Mouse (Mus musculus): Measurements from ENCODE around the gene Mttp. TPM values are rescaled to one million over a fixed set of nuclear protein-coding genes. Genes with fewer than 3 reads are reported as not detected.

The Mttp gene
- polyA plus RNA-seq, 1 experiment from 2014 or later, result 9.9 TPM

- no peak for DNase-seq (ENCODE audit: low spot score)
These were observed 60.9 kb downstream of the Mttp start for GRCm38 (mm10) chr3:138083896-138084295.

GRCm38 (mm10) chr3:138083073-138083637, 61.6 kb downstream of the Mttp start:
- DNase-seq (ENCODE audit: low spot score), result no peak

- DNase-seq (ENCODE audit: low spot score), result no peak
These were observed 66.1 kb downstream of the Mttp start for GRCm38 (mm10) chr3:138078701-138079100.

- no peak for DNase-seq (ENCODE audit: low spot score)
These were observed 67.1 kb downstream of the Mttp start for GRCm38 (mm10) chr3:138077476-138078340.

GRCm38 (mm10) chr3:138075209-138075608, 69.6 kb downstream of the Mttp start:
- no peak for DNase-seq (ENCODE audit: low spot score)

GRCm38 (mm10) chr3:138074214-138074613, 70.6 kb downstream of the Mttp start:
- DNase-seq (ENCODE audit: low spot score), result no peak

GRCm38 (mm10) chr3:138071476-138072073, 73.2 kb downstream of the Mttp start:
- no peak for DNase-seq (ENCODE audit: low spot score)

GRCm38 (mm10) chr3:138071004-138071403, 73.8 kb downstream of the Mttp start:
- no peak for DNase-seq (ENCODE audit: low spot score)

- no peak for DNase-seq (ENCODE audit: low spot score)
These were observed 74.8 kb downstream of the Mttp start for GRCm38 (mm10) chr3:138069756-138070511.

- DNase-seq (ENCODE audit: low spot score), result no peak
These were observed 76.7 kb downstream of the Mttp start for GRCm38 (mm10) chr3:138068103-138068502.

- no peak for DNase-seq (ENCODE audit: low spot score)
These were observed 77.5 kb downstream of the Mttp start, which contains the start of gene Gm5105 for GRCm38 (mm10) chr3:138067288-138067687. Gm5105 (minus strand) TSS chr3:138067388.

- no peak for DNase-seq (ENCODE audit: low spot score)
These were observed 78.4 kb downstream of the Mttp start for GRCm38 (mm10) chr3:138066348-138066856.

GRCm38 (mm10) chr3:138065930-138066329, 78.8 kb downstream of the Mttp start:
- no peak for DNase-seq (ENCODE audit: low spot score)

GRCm38 (mm10) chr3:138064732-138065645, 79.8 kb downstream of the Mttp start, which contains the start of gene 1110002E22Rik:
1110002E22Rik (plus strand) TSS chr3:138065052.
- DNase-seq (ENCODE audit: low spot score), result no peak

- DNase-seq (ENCODE audit: low spot score), result no peak
These were observed 80.9 kb downstream of the Mttp start for GRCm38 (mm10) chr3:138063731-138064329.

- DNase-seq (ENCODE audit: low spot score), result no peak
These were observed 82.1 kb downstream of the Mttp start for GRCm38 (mm10) chr3:138062673-138063072.

GRCm38 (mm10) chr3:138061205-138061911, 83.4 kb downstream of the Mttp start:
- no peak for DNase-seq (ENCODE audit: low spot score)

GRCm38 (mm10) chr3:138060429-138060828, 84.3 kb downstream of the Mttp start:
- DNase-seq (ENCODE audit: low spot score), result no peak

GRCm38 (mm10) chr3:138058226-138058625, 86.5 kb downstream of the Mttp start:
- no peak for DNase-seq (ENCODE audit: low spot score)

All from thymus, postnatal 0 days (tissue).